Mouse (Mus musculus) lung, embryonic 15.5 days (tissue): ENCODE measurements around the gene Galnt9. TPM values are rescaled to one million over a fixed set of nuclear protein-coding genes. Genes with fewer than 3 reads are reported as not detected.

Source experiments
- ATAC-seq: fragments of 200-750 bp; cut with Nextera tagmentation; 2 replicates; pipeline ENCODE4 v1.8.0; 2017; ENCODE audit warnings: moderate number of reproducible peaks, borderline replicate concordance; ENCODE audit not compliant: low FRiP score, low TSS enrichment; ENCODE audit errors: extremely low read depth
- H3K27ac ChIP-seq: fragments of 300-500 bp; sonication (generic); 2 replicates; pipeline ENCODE4 v1.5.1; 2015; ENCODE audit warnings: moderate library complexity, mild to moderate bottlenecking, inconsistent platforms
- H3K27me3 ChIP-seq: fragments of 300-500 bp; sonication (generic); 2 replicates; pipeline ENCODE4 v1.6.1; 2015; ENCODE audit warnings: inconsistent platforms
- H3K36me3 ChIP-seq: fragments of 300-500 bp; sonication (generic); 2 replicates; pipeline ENCODE4 v1.6.1; 2015; ENCODE audit warnings: inconsistent platforms
- H3K4me1 ChIP-seq: fragments of 300-500 bp; sonication (generic); 2 replicates; pipeline ENCODE4 v1.6.1; 2015; ENCODE audit warnings: inconsistent platforms
- H3K4me2 ChIP-seq: fragments of 300-500 bp; sonication (generic); 2 replicates; pipeline ENCODE4 v1.6.1; 2015; ENCODE audit warnings: inconsistent platforms, mild to moderate bottlenecking, moderate library complexity
- H3K4me3 ChIP-seq: fragments of 300-500 bp; sonication (generic); 2 replicates; pipeline ENCODE4 v1.5.1; 2015; ENCODE audit warnings: mild to moderate bottlenecking, inconsistent platforms
- H3K9ac ChIP-seq: fragments of 300-500 bp; sonication (generic); 2 replicates; pipeline ENCODE4 v1.6.1; 2015; ENCODE audit warnings: inconsistent platforms
- H3K9me3 ChIP-seq: fragments of 300-500 bp; sonication (generic); 2 replicates; pipeline ENCODE4 v1.6.1; 2016; ENCODE audit warnings: inconsistent platforms
- WGBS: fragments of 180-500 bp; shearing (Covaris S2); methylation state at CpG from one replicate; pipeline ENCODE4 v1.1.7; 2015; 5-methylcytosine and 5-hydroxymethylcytosine counted together
- polyA plus RNA-seq: library from polyadenylated mRNA; unstranded; fragments of >200 nt; fragmentation: Nextera tagmentation; extraction: Ambion mirVana; gene quantifications from 2 replicates; pipeline ENCODE4 v1.2.1, GENCODE M21; 2015

Gene Galnt9
- polyA plus RNA-seq, 1 experiment from 2014 or later, result 0.25 TPM

DNA sequence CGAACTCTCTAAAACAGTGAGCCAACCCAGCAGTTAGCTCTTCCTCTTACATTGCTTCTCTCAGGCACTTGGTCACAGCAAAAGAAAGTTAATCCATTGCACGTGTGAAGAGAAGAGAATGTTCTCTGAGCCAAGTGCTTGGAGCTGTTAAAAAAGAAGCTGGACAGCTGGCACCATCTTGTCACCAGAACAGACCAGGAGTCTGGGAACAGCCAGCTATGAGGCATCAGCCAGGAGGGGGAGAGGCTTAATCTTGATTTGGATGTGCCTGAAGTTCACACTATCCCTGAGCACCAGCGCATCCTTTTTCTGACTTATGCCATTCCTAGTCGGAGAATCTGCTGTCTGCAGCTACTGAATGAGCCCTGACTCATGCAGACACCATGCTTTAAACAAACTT lies 30.4 kb upstream of the Galnt9 start:
- no peak overlapping the region for H3K9ac ChIP-seq
- no peak overlapping the region for H3K27ac ChIP-seq
- H3K4me2 ChIP-seq, result no peak overlapping the region
- no peak for ATAC-seq
- 69% methylated on average over 4 of the region's 4 CpGs for WGBS
- H3K4me3 ChIP-seq, result no peak overlapping the region
- no peaks in the 10 kb centered on the region for H3K27me3 ChIP-seq
- H3K36me3 ChIP-seq, result no peaks in the 10 kb centered on the region
- no peaks in the 10 kb centered on the region for H3K4me1 ChIP-seq
- H3K9me3 ChIP-seq, result no peaks in the 10 kb centered on the region

- no peaks in the 10 kb centered on the region for H3K9me3 ChIP-seq
- no peak for ATAC-seq
- 67% methylated on average over 3 of the region's 3 CpGs for WGBS
- no peak overlapping the region for H3K4me2 ChIP-seq
- no peaks in the 10 kb centered on the region for H3K4me1 ChIP-seq
- H3K27ac ChIP-seq, result no peak overlapping the region
- no peak overlapping the region for H3K9ac ChIP-seq
- H3K36me3 ChIP-seq, result no peaks in the 10 kb centered on the region
- H3K27me3 ChIP-seq, result no peaks in the 10 kb centered on the region
- H3K4me3 ChIP-seq, result no peak overlapping the region
Measured at GRCm38 (mm10) chr5:110514694-110515093, 29.5 kb upstream of the Galnt9 start.

- no peaks in the 10 kb centered on the region for H3K36me3 ChIP-seq
- no peak overlapping the region for H3K27ac ChIP-seq
- no peaks in the 10 kb centered on the region for H3K4me1 ChIP-seq
- H3K27me3 ChIP-seq, result no peaks in the 10 kb centered on the region
- WGBS, result 54% methylated on average over 4 of the region's 4 CpGs
- no peak overlapping the region for H3K4me2 ChIP-seq
- H3K9ac ChIP-seq, result no peak overlapping the region
- no peak for ATAC-seq
- no peaks in the 10 kb centered on the region for H3K9me3 ChIP-seq
- H3K4me3 ChIP-seq, result no peak overlapping the region
Measured at GRCm38 (mm10) chr5:110516390-110516789, 27.8 kb upstream of the Galnt9 start.

DNA sequence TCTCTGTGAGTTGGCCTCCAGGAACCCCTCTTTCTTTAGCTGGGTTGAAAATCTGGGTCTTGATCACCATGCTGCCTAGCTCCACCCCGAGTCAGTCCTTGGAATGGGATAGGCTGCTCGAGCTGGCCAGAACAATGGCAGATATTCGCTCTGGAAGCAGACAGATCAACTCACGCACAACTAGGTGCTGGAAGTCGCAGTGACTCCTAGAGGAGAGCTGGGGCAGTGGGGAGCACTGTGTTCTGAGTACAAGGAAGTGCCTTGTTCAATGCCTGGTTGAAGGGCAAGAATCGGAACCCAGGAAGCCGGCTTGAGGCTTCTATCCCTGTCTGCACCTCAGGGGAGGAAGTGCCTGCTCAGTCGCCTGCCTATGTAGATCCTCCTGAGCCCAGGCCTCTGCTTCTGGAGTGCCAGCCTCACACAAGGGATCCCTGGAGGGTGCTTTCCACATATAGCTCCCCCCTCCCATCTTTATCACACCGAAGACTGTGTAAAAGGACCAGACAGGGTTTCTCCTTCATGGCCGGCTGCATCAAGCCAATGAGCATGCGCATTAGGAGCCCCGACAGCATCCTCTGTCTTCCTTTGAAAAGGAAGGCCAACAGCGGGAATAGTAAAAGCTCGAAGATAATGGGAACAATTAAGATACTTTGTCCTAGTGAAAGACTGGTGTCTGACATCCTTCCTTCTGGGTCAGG lies 25.9 kb upstream of the Galnt9 start:
- H3K27ac ChIP-seq, result no peak overlapping the region
- no peak overlapping the region for H3K9ac ChIP-seq
- no peak overlapping the region for H3K4me2 ChIP-seq
- H3K4me3 ChIP-seq, result no peak overlapping the region
- 40% methylated on average over 14 of the region's 14 CpGs for WGBS
- no peaks in the 10 kb centered on the region for H3K4me1 ChIP-seq
- ATAC-seq, result no peak
- H3K27me3 ChIP-seq, result no peaks in the 10 kb centered on the region
- H3K9me3 ChIP-seq, result no peaks in the 10 kb centered on the region
- no peaks in the 10 kb centered on the region for H3K36me3 ChIP-seq

DNA sequence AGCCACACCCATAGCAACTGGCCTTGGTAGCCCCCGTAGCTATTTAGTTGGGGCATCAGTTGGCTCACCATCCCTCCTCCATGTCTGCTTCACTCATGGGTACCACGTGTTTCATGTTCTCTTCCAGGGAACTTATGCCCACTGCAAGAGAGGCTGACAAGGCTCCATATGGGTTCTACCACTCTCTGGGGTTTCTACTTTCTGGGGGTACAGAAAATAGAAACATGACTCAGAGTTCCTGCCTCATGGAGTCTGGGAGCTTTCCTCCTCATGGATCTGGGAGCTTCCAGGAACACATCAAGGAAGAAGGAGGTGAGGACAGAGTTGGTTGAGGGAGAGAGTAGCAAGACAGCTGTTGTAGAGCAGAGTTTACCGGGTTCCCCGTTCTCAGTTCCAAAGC lies 23.2 kb upstream of the Galnt9 start:
- no peak overlapping the region for H3K27ac ChIP-seq
- no peaks in the 10 kb centered on the region for H3K4me1 ChIP-seq
- H3K27me3 ChIP-seq, result no peaks in the 10 kb centered on the region
- no peaks in the 10 kb centered on the region for H3K9me3 ChIP-seq
- no peak overlapping the region for H3K9ac ChIP-seq
- H3K4me2 ChIP-seq, result no peak overlapping the region
- H3K36me3 ChIP-seq, result no peaks in the 10 kb centered on the region
- H3K4me3 ChIP-seq, result no peak overlapping the region
- 81% methylated on average over 4 of the region's 4 CpGs for WGBS
- no peak for ATAC-seq

DNA sequence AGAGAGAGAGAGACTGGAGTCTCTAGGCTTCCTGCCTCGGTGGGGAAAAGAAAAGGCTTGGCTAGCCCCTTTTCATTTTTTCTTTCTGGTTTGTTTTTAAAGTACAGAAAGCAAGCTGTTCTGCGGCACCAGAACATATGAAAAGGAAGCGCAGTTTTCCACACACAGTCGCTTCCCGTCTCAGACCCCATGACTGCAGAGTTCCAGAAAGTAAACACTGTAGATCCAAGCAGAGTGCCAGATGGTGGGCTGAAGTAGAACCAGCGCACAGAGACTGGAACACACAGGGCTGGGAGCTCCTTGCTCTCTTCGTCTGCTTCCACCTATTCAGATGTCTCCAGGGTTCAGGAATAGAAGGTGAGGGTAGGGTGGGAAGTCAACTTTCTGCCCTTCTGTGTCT lies 22.3 kb upstream of the Galnt9 start:
- Histone ChIP-seq H3K4me2 (no peak overlapping the region), H3K9ac (no peak overlapping the region), H3K4me3 (no peak overlapping the region), H3K9me3 (no peaks in the 10 kb centered on the region), H3K27me3 (no peaks in the 10 kb centered on the region), H3K27ac (no peak overlapping the region), H3K36me3 (no peaks in the 10 kb centered on the region), H3K4me1 (no peaks in the 10 kb centered on the region)
- 24% methylated on average over 7 of the region's 7 CpGs for WGBS
- ATAC-seq, result no peak

- ATAC-seq, result no peak
- WGBS, result 53% methylated on average over 4 of the region's 4 CpGs
- no peaks in the 10 kb centered on the region for H3K36me3 ChIP-seq
- H3K27me3 ChIP-seq, result no peaks in the 10 kb centered on the region
- H3K4me2 ChIP-seq, result no peak overlapping the region
- no peak overlapping the region for H3K27ac ChIP-seq
- H3K9me3 ChIP-seq, result no peaks in the 10 kb centered on the region
- H3K4me1 ChIP-seq, result no peaks in the 10 kb centered on the region
- H3K4me3 ChIP-seq, result no peak overlapping the region
- H3K9ac ChIP-seq, result no peak overlapping the region
Measured at GRCm38 (mm10) chr5:110523296-110523695, 20.9 kb upstream of the Galnt9 start.

DNA sequence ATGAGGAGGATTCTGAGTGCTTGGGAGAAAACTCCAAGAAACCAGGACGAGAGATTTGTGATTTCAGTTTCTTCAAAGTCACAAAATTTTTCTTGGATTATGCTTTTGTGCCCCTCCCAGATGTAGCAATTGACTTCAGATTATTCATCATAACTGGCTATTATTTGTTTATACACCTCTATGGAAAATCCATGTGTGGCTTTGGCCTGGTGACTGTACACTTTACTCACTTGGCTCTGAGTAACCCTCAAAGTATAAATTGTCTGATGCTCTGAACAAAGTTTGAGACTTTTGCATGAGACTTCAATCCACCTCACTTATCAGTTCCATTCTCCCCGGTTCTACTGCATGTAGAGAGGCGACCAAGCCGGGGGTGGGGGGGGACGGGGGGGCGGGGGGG lies 18.5 kb upstream of the Galnt9 start:
- Histone ChIP-seq H3K4me3 (no peak overlapping the region), H3K4me2 (no peak overlapping the region), H3K4me1 (no peaks in the 10 kb centered on the region), H3K27ac (no peak overlapping the region), H3K9me3 (no peaks in the 10 kb centered on the region), H3K27me3 (no peaks in the 10 kb centered on the region), H3K36me3 (no peaks in the 10 kb centered on the region), H3K9ac (no peak overlapping the region)
- 56% methylated on average over 6 of the region's 6 CpGs for WGBS
- no peak for ATAC-seq

DNA sequence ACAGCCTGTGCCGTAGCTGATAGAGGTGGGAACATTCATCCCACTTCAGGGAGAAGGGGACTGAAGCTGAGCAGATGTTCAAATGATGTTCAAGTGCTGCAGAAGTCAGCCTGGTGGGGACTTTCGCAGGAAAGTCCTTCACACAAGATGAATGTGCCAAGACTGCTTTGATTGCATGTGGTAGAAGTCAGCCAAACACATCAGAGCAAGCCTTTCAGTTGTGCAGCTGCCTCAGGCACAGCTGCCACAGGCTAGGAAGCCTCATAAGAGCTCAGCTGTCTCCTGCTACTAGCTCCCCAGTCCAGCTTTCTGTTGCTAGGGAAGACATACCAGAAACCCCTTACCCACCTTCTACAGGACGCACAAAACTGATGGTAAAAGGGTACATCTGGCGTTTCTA lies 17.6 kb upstream of the Galnt9 start:
- 67% methylated on average over 4 of the region's 4 CpGs for WGBS
- H3K36me3 ChIP-seq, result no peaks in the 10 kb centered on the region
- no peak overlapping the region for H3K4me2 ChIP-seq
- no peaks in the 10 kb centered on the region for H3K27me3 ChIP-seq
- H3K4me3 ChIP-seq, result no peak overlapping the region
- ATAC-seq, result no peak
- H3K9me3 ChIP-seq, result no peaks in the 10 kb centered on the region
- no peak overlapping the region for H3K9ac ChIP-seq
- no peaks in the 10 kb centered on the region for H3K4me1 ChIP-seq
- no peak overlapping the region for H3K27ac ChIP-seq

- ATAC-seq, result no peak
- Histone ChIP-seq H3K4me2 (no peak overlapping the region), H3K9me3 (no peaks in the 10 kb centered on the region), H3K9ac (no peak overlapping the region), H3K27ac (no peak overlapping the region), H3K4me3 (no peak overlapping the region), H3K36me3 (no peaks in the 10 kb centered on the region), H3K4me1 (no peaks in the 10 kb centered on the region), H3K27me3 (no peaks in the 10 kb centered on the region)
- WGBS, result 59% methylated on average over 4 of the region's 4 CpGs
Measured at GRCm38 (mm10) chr5:110531091-110531490, 13.1 kb upstream of the Galnt9 start.

DNA sequence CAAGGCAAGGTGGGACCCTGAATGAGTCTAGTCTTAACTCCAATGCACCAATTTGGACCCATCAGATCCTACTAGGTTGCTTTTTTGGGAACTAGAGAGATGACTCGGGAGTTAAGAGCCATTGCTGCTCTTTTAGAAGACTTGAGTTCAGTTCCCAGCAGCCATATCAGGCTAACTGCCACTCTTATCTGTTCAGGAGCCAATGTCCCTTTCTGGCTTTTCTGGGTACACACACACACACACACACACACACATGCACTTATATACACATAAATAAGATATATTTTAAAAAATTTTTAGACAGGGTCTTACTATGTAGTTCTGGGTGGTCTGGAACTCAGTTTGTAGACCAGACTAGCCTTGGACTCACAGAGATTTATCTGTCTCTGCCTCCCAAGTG lies 9.8 kb upstream of the Galnt9 start:
- Histone ChIP-seq H3K9me3 (no peaks in the 10 kb centered on the region), H3K27ac (no peak overlapping the region), H3K4me2 (no peak overlapping the region), H3K4me1 (no peaks in the 10 kb centered on the region), H3K4me3 (no peak overlapping the region), H3K36me3 (no peaks in the 10 kb centered on the region), H3K9ac (no peak overlapping the region), H3K27me3 (no peaks in the 10 kb centered on the region)
- ATAC-seq, result no peak
- 70% methylated on average over 1 of the region's 1 CpGs for WGBS

- Histone ChIP-seq H3K4me3 (no peak overlapping the region), H3K27ac (no peak overlapping the region), H3K4me1 (no peaks in the 10 kb centered on the region), H3K4me2 (no peak overlapping the region), H3K9ac (no peak overlapping the region), H3K27me3 (no peaks in the 10 kb centered on the region), H3K36me3 (no peaks in the 10 kb centered on the region), H3K9me3 (no peaks in the 10 kb centered on the region)
- WGBS, result 83% methylated on average over 8 of the region's 8 CpGs
- no peak for ATAC-seq
Measured at GRCm38 (mm10) chr5:110535964-110536363, 8.2 kb upstream of the Galnt9 start.

- no peak for ATAC-seq
- no peak overlapping the region for H3K27ac ChIP-seq
- H3K36me3 ChIP-seq, result no peaks in the 10 kb centered on the region
- peaks cover 40% of the 10 kb centered on the region for H3K27me3 ChIP-seq
- no peak overlapping the region for H3K4me3 ChIP-seq
- H3K4me2 ChIP-seq, result no peak overlapping the region
- H3K9ac ChIP-seq, result no peak overlapping the region
- H3K4me1 ChIP-seq, result 0 out of 2 replicates have a peak, but pooled peaks cover 4% of the 10 kb centered on the region
- WGBS, result 32% methylated on average over 2 of the region's 2 CpGs
- no peaks in the 10 kb centered on the region for H3K9me3 ChIP-seq
Measured at GRCm38 (mm10) chr5:110540947-110541346, 3.2 kb upstream of the Galnt9 start.
